Mouse (Mus musculus) right cerebral cortex, postnatal 10 days (tissue): ENCODE data around the gene Olfr1129.
"Not testable (repeated sequence)": the region's sequence is repeated elsewhere in the genome, so short reads cannot be mapped to it uniquely, and the experiment has no call there.

ENCODE experiments used
- DNase-seq, 2 experiments: peaks; one replicate each; pipeline ENCODE4 v3.0.0; 2021; ENCODE audit warnings: low spot score in 2 of 2

Olfr1129 gene

GRCm38 (mm10) chr2:87573602-87574001 is at the start of gene Olfr1129:
Gene Olfr1129 (plus strand): TSS chr2:87573902.
- DNase-seq: not testable (repeated sequence)

- DNase-seq: not testable (repeated sequence)
These were observed 47.6 kb upstream of the Olfr1129 start for GRCm38 (mm10) chr2:87525899-87526616.

GRCm38 (mm10) chr2:87531496-87531895 is 42.2 kb upstream of the Olfr1129 start, which contains the start of gene Olfr153:
Gene Olfr153 (plus strand): TSS chr2:87531796.
- no peak for DNase-seq

- DNase-seq: no peak
These were observed 38.9 kb upstream of the Olfr1129 start for GRCm38 (mm10) chr2:87534826-87535225.

GRCm38 (mm10) chr2:87545442-87545841 is 28.3 kb upstream of the Olfr1129 start, which contains the start of gene Olfr1128:
Gene Olfr1128 (minus strand): TSS chr2:87545542.
- no peak for DNase-seq

DNA sequence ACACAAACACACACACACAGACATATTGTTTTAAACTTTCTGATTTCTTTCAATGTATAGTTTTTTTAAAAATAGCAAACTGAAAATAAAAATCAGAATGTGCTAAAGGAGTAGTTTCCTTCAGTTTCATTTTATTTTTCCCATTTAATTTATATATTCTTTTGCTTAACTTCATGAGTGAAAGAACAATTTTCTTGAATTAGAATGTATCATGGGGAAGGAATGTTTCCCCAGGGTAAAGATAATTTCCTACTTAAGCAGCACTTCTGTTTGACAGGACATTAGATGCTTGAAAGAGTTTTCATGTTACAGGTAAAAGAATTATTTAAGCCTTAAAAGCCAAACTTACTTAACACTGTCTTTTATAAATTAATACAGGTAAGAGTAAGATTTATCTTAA is 32.2 kb downstream of the Olfr1129 start, which contains the start of gene Olfr1130:
TSS of gene Olfr1130 (plus strand) at position 301 of the 400 bp plus-strand sequence.
- not testable (repeated sequence) for DNase-seq

DNA sequence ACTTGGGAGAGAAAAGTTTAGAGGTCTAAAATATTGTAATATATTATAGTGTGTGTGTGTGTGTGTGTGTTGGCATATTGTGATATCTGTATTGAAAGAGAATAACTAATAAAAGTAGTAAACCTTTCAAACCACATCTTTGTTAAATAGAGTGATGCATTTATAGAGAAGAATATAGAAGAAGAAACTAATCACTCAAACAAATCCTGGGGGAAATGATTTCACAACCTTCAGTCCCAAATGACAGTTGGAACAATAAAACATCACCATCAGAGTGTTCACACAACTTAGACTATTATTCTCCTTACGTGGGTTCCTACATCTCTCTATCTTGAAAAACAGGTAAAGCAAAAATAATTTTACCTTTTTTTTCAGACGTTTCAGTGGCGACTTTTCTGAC is 53.1 kb downstream of the Olfr1129 start, which contains the start of gene Olfr1131:
TSS of gene Olfr1131 (plus strand) at position 301 of the 400 bp plus-strand sequence.
- DNase-seq: no peak
